Mouse (Mus musculus): ENCODE results near the gene Saysd1.

GRCm38 (mm10) chr14:20154245-20154644, 15.9 kb upstream of the Saysd1 start:
- TF ChIP-seq POLR2A (IDR thresholded peaks at IDR 0.05; ENCODE audit: insufficient read depth, low read depth, low read length) (no peak), CTCF (IDR thresholded peaks at IDR 0.05) (no peak), EP300 (IDR thresholded peaks at IDR 0.05; ENCODE audit: insufficient read depth, low read depth, low read length) (no peak)
